Mouse (Mus musculus) CD4-positive, CD25-positive, alpha-beta regulatory T cell, adult 4 months (primary cell): ENCODE results near the gene Vamp8. TPM values are rescaled to one million over a fixed set of nuclear protein-coding genes. Genes with fewer than 3 reads are reported as not detected.

Experiments used
- ATAC-seq: one replicate; pipeline ENCODE4 v1.8.0; 2017
- polyA plus RNA-seq, 2 experiments: library from polyadenylated mRNA; unstranded; fragments of 100-300 nt; shearing (Covaris generic); gene quantifications; one replicate each; pipeline ENCODE4 v1.2.1; 2017

The Vamp8 gene
- polyA plus RNA-seq = 100 to 1,000 TPM; 326 to 346 TPM

GRCm38 (mm10) chr6:72389941-72390771 lies at the start of gene Vamp8:
Gene Vamp8 (minus strand): TSS chr6:72390703.
- peak; percentile 82 for ATAC-seq

GRCm38 (mm10) chr6:72439355-72440185 lies 49.1 kb upstream of the Vamp8 start, which contains the start of gene Mat2a:
Gene Mat2a (minus strand): TSS chr6:72439558.
- peak; percentile 78 for ATAC-seq

GRCm38 (mm10) chr6:72438862-72439354 lies 48.4 kb upstream of the Vamp8 start:
- ATAC-seq = peak; percentile 65

- ATAC-seq = no peak
Observed at GRCm38 (mm10) chr6:72438226-72438625, 47.7 kb upstream of the Vamp8 start.

GRCm38 (mm10) chr6:72432153-72432552 lies 41.6 kb upstream of the Vamp8 start:
- ATAC-seq = no peak

GRCm38 (mm10) chr6:72430989-72431921 lies 40.8 kb upstream of the Vamp8 start:
- ATAC-seq = no peak

- ATAC-seq = peak; percentile 68
Observed at GRCm38 (mm10) chr6:72429061-72429842, 38.7 kb upstream of the Vamp8 start.

- peak; percentile 76 for ATAC-seq
Observed at GRCm38 (mm10) chr6:72428036-72428435, 37.5 kb upstream of the Vamp8 start.

GRCm38 (mm10) chr6:72425646-72426045 lies 35.1 kb upstream of the Vamp8 start:
- no peak for ATAC-seq

- ATAC-seq = no peak
Observed at GRCm38 (mm10) chr6:72420901-72421300, 30.4 kb upstream of the Vamp8 start.

- ATAC-seq = no peak
Observed at GRCm38 (mm10) chr6:72419806-72420205, 29.3 kb upstream of the Vamp8 start.

GRCm38 (mm10) chr6:72418279-72418678 lies 27.8 kb upstream of the Vamp8 start:
- no peak for ATAC-seq

- no peak for ATAC-seq
Observed at GRCm38 (mm10) chr6:72415964-72416772, 25.7 kb upstream of the Vamp8 start.

- ATAC-seq = no peak
Observed at GRCm38 (mm10) chr6:72415181-72415580, 24.7 kb upstream of the Vamp8 start.

GRCm38 (mm10) chr6:72414076-72414756 lies 23.7 kb upstream of the Vamp8 start, which contains the start of gene Ggcx:
Gene Ggcx (plus strand): TSS chr6:72414308.
- ATAC-seq = peak; percentile 98

- ATAC-seq = no peak
Observed at GRCm38 (mm10) chr6:72410518-72410917, 20.0 kb upstream of the Vamp8 start.

- no peak for ATAC-seq
Observed at GRCm38 (mm10) chr6:72410003-72410402, 19.5 kb upstream of the Vamp8 start.

- ATAC-seq = no peak
Observed at GRCm38 (mm10) chr6:72409567-72409966, 19.1 kb upstream of the Vamp8 start.

- ATAC-seq = peak; percentile 98
Observed at GRCm38 (mm10) chr6:72407119-72407518, 16.6 kb upstream of the Vamp8 start.

GRCm38 (mm10) chr6:72405356-72405755 lies 14.9 kb upstream of the Vamp8 start:
- ATAC-seq = no peak
